Mouse (Mus musculus) frontal cortex, adult (tissue): Measurements from ENCODE around the gene 4930524B15Rik.

ENCODE experiments used
- ATAC-seq: cut with Nextera tagmentation; 2 replicates; pipeline ENCODE4 v1.9.2; 2017; ENCODE audit warnings: mild to moderate bottlenecking, moderate library complexity, mixed read lengths; ENCODE audit not compliant: low TSS enrichment

The 4930524B15Rik gene

GRCm38 (mm10) chr11:31984786-31985185, 19.4 kb downstream of the 4930524B15Rik start:
- ATAC-seq, result no peak

DNA sequence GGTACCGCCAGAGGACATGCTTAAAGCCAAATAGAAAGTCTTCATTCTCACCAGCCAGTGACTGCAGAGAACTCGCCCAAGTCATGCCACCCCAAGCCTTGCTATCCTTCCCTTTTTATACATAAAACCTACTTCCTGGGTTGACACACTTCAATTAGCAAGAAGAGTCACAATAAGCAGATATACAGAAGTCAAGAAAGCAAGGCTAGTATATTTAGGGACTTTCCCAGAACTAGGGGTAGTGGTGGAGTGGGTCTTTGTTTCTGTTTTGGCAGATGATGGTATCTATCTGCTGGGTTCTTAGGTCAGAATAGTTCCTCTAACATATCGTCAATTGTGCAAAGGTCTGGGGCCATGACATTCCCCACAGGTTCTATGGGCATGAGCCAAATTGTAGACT, 27.1 kb downstream of the 4930524B15Rik start:
- no peak for ATAC-seq

DNA sequence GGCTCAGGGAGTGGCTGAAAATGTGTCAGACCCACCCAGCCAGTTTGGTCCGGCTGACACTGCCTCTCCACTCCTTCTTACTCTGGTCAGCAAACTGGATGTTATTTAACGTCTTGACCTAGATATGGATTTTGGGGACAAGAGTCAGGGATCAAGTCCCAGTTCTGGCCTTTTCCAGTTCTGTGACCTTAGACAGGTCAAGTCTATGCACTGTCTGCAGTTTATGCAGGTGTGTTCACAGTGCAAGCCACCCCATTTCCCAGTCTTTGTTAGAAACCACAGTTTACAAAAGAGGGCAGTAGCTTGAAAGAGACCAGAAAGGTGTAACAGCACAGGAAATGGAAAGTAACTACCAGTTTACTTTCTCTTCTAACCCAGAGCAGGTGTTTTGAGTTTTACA, 34.3 kb downstream of the 4930524B15Rik start:
- ATAC-seq, result no peak

DNA sequence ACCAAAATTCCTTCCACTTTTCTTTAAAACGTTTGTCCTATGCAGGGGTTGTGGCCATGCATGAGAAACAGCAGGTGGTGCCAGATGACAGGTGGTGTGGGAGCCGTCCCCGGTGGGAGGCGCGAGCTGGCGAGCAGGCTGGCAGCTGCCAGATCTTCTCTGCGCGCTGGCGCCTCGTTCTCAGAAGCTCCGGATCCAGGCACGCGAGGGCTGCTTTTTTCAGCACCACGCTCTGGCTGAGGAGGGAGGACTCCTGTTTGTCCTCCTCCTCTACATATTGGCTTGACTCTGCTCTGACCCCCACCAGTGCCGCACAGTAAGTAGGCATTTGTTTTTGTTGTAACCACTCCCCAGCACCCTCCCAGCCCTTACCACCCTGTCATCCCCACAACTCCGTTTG, 34.9 kb downstream of the 4930524B15Rik start, which contains the start of gene Nsg2:
Gene Nsg2, plus strand, starts transcription at position 183 of the 400 bp plus-strand sequence.
- peak; percentile 84 for ATAC-seq

DNA sequence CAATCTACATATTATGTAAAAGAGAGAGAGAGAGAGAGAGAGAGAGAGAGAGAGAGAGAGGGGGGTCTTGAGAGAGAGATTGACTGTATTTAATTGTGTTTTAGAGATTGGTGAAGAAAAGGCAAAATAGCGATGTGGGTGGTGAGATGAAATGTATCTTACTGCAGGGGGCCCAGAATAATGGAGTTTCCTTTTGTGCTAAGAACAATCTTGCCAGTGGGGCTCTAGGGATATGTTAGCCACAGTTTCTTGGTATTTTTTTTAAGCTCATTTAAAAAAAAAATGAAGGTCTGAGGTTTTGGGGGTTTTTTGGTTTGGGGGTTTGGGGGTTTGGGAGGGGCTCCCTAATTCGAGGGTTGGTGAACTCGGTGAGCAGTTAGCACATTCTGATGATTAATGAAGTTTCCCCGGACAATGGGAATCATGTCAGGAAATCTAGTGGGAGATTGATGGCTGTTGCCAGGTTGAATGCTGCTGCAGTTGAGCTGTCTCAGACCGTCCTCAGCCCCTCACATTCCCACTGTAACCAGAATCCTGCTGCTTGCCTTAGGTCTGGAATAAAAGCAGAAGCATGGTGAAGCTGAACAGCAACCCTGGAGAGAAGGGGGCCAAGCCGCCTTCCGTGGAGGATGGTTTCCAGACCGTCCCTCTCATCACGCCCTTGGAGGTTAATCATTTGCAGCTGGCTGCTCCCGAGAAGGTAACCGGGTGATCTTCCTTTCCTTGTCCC, 36.0 kb downstream of the 4930524B15Rik start:
- ATAC-seq, result peak; percentile 16; the same call in 1 of the 2 replicates

DNA sequence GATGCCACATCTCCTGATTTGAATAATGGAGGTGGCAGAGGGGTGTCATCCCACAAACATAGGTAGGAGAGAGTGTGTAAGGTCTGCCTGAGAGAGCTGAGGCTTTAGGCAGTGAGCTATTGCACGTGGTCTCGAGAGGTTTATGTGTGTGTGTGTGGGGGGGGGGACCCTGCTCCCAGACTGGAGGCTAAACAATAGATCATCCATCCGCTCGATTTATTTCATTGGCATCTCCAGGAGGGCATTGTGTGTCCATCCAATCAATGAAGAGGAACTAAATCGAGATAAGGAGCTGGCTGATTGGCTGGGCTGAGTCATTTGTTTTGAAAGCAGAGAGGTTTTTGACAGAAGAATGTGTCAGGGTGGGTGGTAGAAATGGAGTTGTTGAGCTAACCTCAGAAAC, 37.3 kb downstream of the 4930524B15Rik start:
- peak; percentile 51 for ATAC-seq

DNA sequence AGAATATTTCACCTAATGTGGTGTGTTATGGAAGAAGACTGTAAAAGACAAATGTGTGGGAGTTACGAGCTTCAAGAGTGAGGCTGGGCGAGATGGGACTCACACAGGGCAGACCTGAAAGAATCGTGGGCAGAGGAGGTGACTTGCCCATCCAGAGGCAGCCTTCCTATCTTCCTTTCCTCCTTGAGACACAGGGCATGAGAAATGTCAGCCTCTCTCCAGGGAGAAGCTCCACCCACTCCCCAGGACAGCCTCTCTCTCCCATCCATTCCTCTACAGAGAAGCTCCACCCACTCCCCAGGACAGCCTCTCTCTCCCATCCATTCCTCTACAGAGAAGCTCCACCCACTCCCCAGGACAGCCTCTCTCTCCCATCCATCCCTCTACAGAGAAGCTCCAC, 42.7 kb downstream of the 4930524B15Rik start:
- ATAC-seq, result peak; percentile 60

DNA sequence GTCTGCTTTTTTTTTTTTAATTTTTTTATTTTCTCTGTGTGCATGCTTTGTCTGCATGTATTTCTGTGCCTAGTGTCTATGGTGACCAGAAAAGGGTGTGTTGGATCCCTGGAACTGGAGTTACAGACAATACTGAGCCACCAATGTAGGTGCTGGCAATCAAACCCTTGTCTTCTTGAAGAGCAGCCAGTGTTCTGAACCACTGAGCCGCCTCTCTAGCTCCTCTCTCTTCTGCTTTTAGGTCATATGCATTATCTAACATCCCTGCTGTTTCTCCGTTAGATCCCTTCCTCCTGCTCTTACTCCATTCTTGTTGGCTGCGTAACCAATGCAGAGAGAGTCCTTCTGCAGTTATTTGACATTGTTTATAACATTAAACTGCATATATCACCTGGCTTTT, 43.5 kb downstream of the 4930524B15Rik start:
- ATAC-seq, result peak; percentile 69

DNA sequence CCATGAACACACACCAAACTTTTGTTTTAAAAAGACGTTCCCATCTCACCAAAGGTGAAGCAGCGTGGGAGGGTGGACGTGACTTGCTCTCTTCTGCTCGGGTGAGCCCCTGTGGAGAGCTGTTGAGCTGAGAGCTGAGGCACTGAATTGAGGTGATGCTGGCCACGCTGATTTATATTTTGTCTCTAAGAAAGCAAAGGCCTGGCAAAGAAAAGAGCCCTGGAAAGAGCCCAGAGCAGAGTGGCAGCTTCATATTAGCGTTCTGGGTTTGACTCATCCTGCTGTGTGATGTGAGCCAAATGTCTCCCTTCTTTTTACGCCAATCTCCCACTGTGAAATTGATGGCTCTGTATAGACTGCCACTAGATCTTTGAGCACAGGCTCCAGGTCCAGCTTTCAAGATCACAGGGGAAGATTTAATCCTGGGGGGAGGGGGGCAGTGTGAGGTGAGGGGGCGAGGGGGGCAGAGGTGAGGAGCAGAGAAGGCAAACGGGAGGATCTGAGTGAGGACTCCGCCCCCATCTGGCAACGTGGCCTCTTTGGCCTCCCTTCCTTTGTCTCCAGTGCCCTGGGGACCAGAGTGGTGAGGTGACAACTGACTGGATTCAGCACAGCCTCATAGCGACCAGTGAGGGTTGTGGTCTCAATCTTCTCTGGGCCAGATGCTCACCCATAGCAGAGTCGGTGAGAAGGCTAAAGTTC, 44.7 kb downstream of the 4930524B15Rik start:
- ATAC-seq, result peak; percentile 20; the same call in 1 of the 2 replicates

DNA sequence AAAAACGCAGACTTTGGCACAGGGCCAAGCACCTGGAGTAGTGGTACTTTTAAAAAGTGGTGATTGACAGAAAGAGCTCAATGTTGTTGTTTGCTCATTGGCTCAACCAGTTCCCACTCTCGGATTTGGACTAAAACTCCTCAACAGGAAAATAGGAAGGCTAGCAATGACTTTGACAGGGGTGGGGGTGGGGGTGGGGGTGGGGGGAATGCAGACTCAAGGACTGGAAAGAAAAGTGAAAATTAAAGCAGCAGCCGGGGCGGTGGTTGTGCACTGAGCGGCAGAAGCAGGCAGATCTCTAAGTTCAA, 45.2 kb downstream of the 4930524B15Rik start:
- no peak for ATAC-seq

DNA sequence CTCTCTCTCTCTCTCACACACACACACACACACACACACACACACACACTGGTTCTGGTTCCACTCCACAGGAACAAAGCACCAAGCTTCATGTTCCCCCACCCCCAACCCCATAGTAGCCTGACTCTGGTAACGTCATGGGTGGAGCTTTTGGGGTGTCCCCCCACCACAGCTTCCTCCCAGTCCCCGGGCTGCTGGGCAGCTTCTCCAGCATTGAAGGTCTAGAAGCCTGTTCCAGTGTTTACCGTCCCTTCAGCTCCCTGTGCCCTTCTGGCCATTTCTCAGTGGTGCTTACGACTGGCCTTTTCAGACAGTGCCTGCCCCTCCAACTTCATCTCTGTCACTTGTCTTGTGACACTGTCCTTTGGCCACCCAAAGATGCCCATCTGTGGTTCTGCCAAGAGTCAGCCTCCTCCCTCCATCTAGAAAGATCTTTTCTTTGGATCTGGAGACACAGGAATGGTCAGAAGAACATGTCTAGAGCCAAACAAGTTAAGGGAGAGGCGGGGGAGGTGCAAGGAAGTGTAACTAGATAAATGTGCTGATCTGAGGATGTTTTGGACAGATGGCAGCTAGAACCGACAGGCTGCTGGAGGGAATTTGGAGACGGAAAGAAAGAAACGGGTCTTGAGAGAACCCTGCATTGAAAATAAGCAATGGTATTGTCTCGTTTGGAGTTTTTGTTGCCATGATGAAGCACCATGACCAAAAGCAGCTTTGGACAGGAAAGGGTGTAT, 46.6 kb downstream of the 4930524B15Rik start:
- ATAC-seq, result peak; percentile 51

DNA sequence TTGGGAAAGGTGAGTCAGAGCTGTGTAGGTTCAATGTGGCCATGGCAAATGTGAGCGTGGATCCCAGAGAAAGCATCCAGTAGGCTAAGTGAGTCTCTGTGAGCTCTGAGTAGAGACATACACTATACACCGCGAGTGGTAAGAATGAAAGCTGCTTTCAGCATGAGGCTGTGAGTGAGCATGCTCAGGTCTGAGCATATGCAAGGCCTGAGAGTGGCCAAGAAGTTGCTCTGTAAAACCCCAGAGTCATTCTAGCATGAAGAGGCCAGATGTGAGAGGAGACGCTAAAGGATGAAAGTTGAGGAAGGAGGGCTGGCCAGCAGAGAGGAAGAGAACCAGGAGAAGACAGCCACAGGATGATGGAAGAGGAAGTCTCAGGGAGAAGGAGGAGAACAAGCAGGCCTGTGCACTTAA, 47.6 kb downstream of the 4930524B15Rik start:
- no peak for ATAC-seq

GRCm38 (mm10) chr11:32013561-32013960, 48.2 kb downstream of the 4930524B15Rik start:
- ATAC-seq, result no peak

DNA sequence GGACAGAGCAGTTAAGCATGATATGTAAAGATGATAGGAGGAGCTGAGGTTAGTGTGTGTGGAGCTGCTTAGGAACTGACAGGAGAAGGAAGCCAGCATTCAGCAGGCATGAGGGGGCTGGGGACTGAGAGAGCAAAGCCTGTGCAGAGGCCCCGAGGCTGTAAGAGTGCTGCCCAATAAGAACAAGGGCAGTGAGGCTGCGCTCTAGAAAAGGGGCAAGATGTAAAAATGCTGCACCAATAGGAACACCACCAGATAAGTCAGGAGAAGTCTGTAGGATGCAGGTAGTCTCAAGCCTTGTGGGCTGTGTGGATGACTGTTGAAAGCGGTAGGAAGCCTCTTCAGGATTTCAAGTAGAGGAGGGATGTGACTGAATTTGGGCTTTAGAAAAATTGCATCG, 52.8 kb downstream of the 4930524B15Rik start:
- ATAC-seq, result peak; percentile 36

DNA sequence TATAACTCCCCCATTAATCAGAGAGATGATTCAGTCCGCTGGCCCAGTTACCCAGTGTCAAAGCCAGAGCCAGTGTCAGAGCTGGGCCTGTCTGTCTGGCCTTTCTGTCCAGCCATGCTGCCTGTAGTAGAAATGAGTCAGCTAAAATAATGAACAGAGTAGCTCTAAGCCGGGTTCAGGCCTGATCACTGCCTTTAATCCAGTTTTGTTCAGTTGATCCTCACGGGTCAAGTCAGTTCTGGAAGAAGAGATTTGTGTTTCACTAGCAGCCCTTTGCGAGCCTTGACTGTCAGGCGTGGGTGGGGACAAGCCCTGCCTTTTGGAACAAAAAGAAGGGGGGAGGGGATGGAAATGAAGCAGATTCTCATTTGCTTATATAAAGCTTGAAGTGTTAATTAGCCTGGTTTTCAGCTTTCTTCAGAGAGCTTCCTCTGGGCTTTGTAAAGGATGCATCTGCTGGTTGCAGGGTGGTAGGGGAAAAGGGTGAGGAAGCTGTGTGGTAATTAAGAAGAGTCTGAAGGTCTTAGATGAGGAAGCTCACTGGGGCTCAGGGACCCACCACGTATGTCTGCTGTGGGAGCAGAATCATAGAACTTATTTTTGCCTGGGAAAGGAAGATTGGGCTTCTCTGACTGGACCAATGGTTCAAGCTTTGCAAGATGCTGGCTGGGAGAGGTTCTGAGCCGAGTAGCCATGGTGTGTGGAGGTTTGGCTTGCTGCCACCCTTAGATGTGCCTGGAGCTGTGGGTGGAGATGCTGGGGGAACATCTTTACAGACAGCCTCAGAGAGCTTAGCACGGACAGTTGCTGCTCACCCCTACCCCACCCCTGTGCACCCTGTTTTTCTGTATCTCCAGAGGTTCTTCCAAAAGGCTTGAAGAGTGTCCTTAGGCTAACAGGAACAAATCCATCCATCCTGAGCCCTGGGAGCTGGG, 54.9 kb downstream of the 4930524B15Rik start:
- ATAC-seq, result peak; percentile 65

- no peak for ATAC-seq
Measured at GRCm38 (mm10) chr11:32026634-32027033, 61.2 kb downstream of the 4930524B15Rik start.

DNA sequence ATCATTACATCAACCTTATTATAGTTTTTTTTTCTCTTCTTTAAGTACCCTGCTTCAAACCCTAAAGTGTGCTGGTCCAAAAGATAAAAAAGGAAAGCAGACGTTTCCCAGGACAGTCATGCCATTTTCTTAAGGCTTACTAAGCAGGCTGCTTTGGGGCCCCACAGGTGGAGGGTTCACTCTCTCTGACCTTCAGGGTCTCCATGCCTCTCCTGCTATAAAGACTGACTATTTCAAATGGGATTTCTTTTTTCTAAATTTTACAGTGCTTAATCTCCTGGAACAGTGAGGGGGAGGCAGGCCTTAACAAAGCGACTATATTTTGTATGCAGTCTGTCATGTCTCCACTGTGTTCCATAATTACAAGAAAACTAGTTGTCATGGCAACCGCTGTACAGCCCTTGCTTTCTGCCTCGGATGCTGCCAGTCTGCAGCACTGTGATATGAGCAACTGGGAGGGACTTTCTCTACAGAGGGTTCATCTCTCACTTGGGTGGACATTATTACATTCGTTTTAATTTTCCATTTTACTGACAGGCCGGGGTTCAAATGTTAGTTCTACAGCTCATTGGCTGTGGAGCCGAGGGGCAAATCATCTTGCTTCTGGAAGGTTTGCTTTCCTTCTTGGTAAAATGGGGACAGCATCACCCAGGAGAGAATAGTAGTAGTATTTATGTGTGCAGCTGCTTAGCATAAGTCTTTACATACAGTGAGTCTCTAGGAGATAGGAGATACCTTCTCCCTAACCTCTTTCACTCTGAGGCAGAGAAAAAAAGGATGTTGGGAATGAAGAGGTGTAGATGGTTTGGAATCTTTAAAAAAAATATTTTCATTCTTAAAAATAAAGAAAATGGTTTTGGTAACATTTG, 62.3 kb downstream of the 4930524B15Rik start:
- peak; percentile 90 for ATAC-seq

DNA sequence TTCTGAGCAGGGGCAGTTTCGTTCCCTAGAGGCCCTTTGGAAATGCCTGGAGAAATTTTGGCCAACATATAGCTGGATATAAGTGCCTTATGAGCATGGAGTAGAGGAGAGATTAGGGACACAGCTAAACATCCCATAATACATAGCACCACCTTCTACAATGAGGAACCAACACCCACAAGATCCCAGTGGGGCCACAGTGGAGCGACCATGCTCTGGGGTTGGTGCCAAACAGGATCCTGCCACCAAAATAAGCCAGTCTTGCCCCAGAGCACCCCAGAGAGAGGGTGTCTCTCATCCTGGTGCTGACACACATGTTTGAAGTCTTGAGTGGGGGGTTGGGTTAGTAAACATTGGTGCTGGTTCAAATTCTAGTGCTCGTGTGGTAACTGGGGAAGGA, 63.2 kb downstream of the 4930524B15Rik start:
- no peak for ATAC-seq
